Mouse (Mus musculus) kidney, adult 2 months (tissue): ENCODE results near the gene Bloc1s3. TPM values are rescaled to one million over a fixed set of nuclear protein-coding genes. Genes with fewer than 3 reads are reported as not detected.

Experiments used
- DNase-seq: peaks from one replicate; pipeline ENCODE4 v3.0.0; 2021
- H3K27ac ChIP-seq: fragments of 200-500 bp; 2 replicates; pipeline ENCODE4 v1.5.1; 2012; ENCODE audit warnings: low read depth, low read length, control low read depth, inconsistent platforms; ENCODE audit not compliant: insufficient read depth
- H3K27me3 ChIP-seq: fragments of 200-500 bp; replicated peaks from 2 replicates; pipeline ENCODE4 v1.6.1; 2012; ENCODE audit warnings: mild to moderate bottlenecking, moderate library complexity, low read length, inconsistent platforms; ENCODE audit not compliant: control insufficient read depth, insufficient read depth
- H3K36me3 ChIP-seq: fragments of 200-500 bp; 2 replicates; pipeline ENCODE4 v1.6.1; 2012; ENCODE audit warnings: mild to moderate bottlenecking, moderate library complexity, low read length, inconsistent platforms; ENCODE audit not compliant: control insufficient read depth, insufficient read depth
- H3K4me1 ChIP-seq: fragments of 200-500 bp; 2 replicates; pipeline ENCODE4 v1.6.1; 2011; ENCODE audit warnings: low read length; ENCODE audit not compliant: control insufficient read depth, insufficient read depth
- H3K4me3 ChIP-seq: fragments of 200-500 bp; 2 replicates; pipeline ENCODE4 v1.5.1; 2011; ENCODE audit warnings: mild to moderate bottlenecking, low read depth, low read length, control low read depth; ENCODE audit not compliant: insufficient read depth
- CTCF ChIP-seq: fragments of 200-500 bp; conservative IDR thresholded peaks from 2 replicates; pipeline ENCODE4 v1.5.1; 2011; ENCODE audit warnings: low read depth, mild to moderate bottlenecking, control low read depth, low read length, moderate library complexity, mixed read lengths; ENCODE audit not compliant: insufficient read depth, insufficient read length
- POLR2A ChIP-seq: fragments of 200-500 bp; IDR thresholded peaks from one replicate; pipeline ENCODE4 v1.6.1; 2011; ENCODE audit warnings: low read depth, low read length, control low read depth
- WGBS: fragments of 180-500 bp; shearing (Covaris S2); methylation state at CpG from one replicate; pipeline ENCODE4 v1.1.7; 2018; 5-methylcytosine and 5-hydroxymethylcytosine counted together
- polyA plus RNA-seq: library from polyadenylated mRNA; depleted of rRNA; stranded (reverse); fragments of >200 nt; gene quantifications from 2 replicates; pipeline ENCODE4 v1.2.3, GENCODE M21; 2012

The Bloc1s3 gene
- polyA plus RNA-seq, 1 experiment, result 8.6 TPM

DNA sequence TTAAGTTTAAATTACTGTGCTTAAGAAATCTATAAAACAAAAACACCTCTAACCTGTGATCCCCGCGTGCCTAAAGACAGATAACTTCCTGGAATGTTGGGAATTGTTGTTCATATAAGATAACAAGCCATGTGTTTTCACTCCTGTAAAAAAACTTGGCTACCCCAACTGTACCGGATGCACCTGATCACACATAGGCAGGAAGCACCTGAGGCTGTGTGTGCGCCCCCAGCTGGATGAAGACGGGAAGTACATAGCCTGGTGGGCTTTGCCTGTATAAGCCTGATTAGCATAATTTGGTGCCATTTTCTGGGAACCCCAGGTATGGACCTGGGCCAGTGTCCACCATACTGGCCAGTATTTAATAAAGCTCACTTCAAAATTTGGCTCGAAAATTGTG lies 35.4 kb upstream of the Bloc1s3 start:
- Histone ChIP-seq H3K27ac (no peak overlapping the region), H3K4me1 (peaks cover 32% of the 10 kb centered on the region), H3K27me3 (no peaks in the 10 kb centered on the region), H3K4me3 (no peak overlapping the region), H3K36me3 (no peaks in the 10 kb centered on the region)
- TF ChIP-seq CTCF (peak; percentile 50), POLR2A (no peak)
- DNase-seq, result no peak
- WGBS, result 46% methylated on average over 6 of the region's 6 CpGs

- Histone ChIP-seq H3K27me3 (no peaks in the 10 kb centered on the region), H3K4me3 (no peak overlapping the region), H3K4me1 (peaks cover 32% of the 10 kb centered on the region), H3K36me3 (no peaks in the 10 kb centered on the region), H3K27ac (no peak overlapping the region)
- DNase-seq, result no peak
- 46% methylated on average over 8 of the region's 8 CpGs for WGBS
- TF ChIP-seq POLR2A (no peak), CTCF (no peak)
Observed at GRCm38 (mm10) chr7:19542155-19542691, 34.1 kb upstream of the Bloc1s3 start.

GRCm38 (mm10) chr7:19541681-19542154 lies 33.6 kb upstream of the Bloc1s3 start:
- 62% methylated on average over 7 of the region's 7 CpGs for WGBS

GRCm38 (mm10) chr7:19540771-19541566 lies 32.8 kb upstream of the Bloc1s3 start:
- WGBS, result 36% methylated on average over 2 of the region's 2 CpGs
- Histone ChIP-seq H3K27me3 (no peaks in the 10 kb centered on the region), H3K4me1 (peaks cover 25% of the 10 kb centered on the region), H3K36me3 (no peaks in the 10 kb centered on the region), H3K4me3 (no peak overlapping the region), H3K27ac (0 out of 2 replicates have a peak overlapping the region, but pooled peaks have one; percentile 10)
- no peak for TF ChIP-seq POLR2A
- no peak for TF ChIP-seq CTCF
- peak; percentile 43 for DNase-seq

More at GRCm38 (mm10) chr7:19541681-19542154, 33.6 kb upstream of the Bloc1s3 start:
- TF ChIP-seq POLR2A (no peak), CTCF (no peak)
- Histone ChIP-seq H3K36me3 (no peaks in the 10 kb centered on the region), H3K4me1 (peaks cover 30% of the 10 kb centered on the region), H3K27me3 (no peaks in the 10 kb centered on the region), H3K27ac (no peak overlapping the region), H3K4me3 (no peak overlapping the region)
- no peak for DNase-seq

GRCm38 (mm10) chr7:19534676-19535075 lies 26.5 kb upstream of the Bloc1s3 start:
- DNase-seq, result no peak
- H3K36me3 ChIP-seq, result no peaks in the 10 kb centered on the region; the same call in 1 of the 2 replicates
- WGBS, result 91% methylated on average over 10 of the region's 10 CpGs

GRCm38 (mm10) chr7:19532240-19532639 lies 24.1 kb upstream of the Bloc1s3 start:
- WGBS, result 86% methylated on average over 14 of the region's 14 CpGs
- no peaks in the 10 kb centered on the region; the same call in 1 of the 2 replicates for H3K36me3 ChIP-seq
- H3K27me3 ChIP-seq, result no peaks in the 10 kb centered on the region
- H3K4me3 ChIP-seq, result no peak overlapping the region
- H3K27ac ChIP-seq, result no peak overlapping the region
- DNase-seq, result no peak
- TF ChIP-seq CTCF (no peak), POLR2A (no peak)
- H3K4me1 ChIP-seq, result no peaks in the 10 kb centered on the region

More at GRCm38 (mm10) chr7:19534676-19535075, 26.5 kb upstream of the Bloc1s3 start:
- Histone ChIP-seq H3K4me1 (no peaks in the 10 kb centered on the region), H3K27me3 (no peaks in the 10 kb centered on the region), H3K4me3 (no peak overlapping the region), H3K27ac (no peak overlapping the region)
- no peak for TF ChIP-seq POLR2A
- TF ChIP-seq CTCF, result no peak

GRCm38 (mm10) chr7:19531077-19531476 lies 22.9 kb upstream of the Bloc1s3 start:
- Histone ChIP-seq H3K27ac (no peak overlapping the region), H3K36me3 (no peaks in the 10 kb centered on the region; the same call in 1 of the 2 replicates), H3K27me3 (no peaks in the 10 kb centered on the region), H3K4me1 (no peaks in the 10 kb centered on the region), H3K4me3 (no peak overlapping the region)
- WGBS, result 67% methylated on average over 10 of the region's 10 CpGs
- no peak for DNase-seq
- TF ChIP-seq POLR2A (no peak), CTCF (0 out of 2 replicates have a peak, but pooled peaks have one; percentile 5)
